Mouse (Mus musculus) embryonic facial prominence, embryonic 11.5 days (tissue): Measurements from ENCODE around the gene Syce1. TPM values are rescaled to one million over a fixed set of nuclear protein-coding genes. Genes with fewer than 3 reads are reported as not detected.

Source experiments
- ATAC-seq: fragments of 200-750 bp; cut with Nextera tagmentation; replicated peaks from 2 replicates; pipeline ENCODE4 v1.8.0; 2017; ENCODE audit warnings: low read depth; ENCODE audit not compliant: insufficient number of reproducible peaks, low FRiP score, low TSS enrichment
- DNase-seq: peaks from one replicate; pipeline ENCODE4 v3.0.0-alpha.2; 2015; ENCODE audit warnings: low spot score
- H3K27ac ChIP-seq: fragments of 300-500 bp; sonication (generic); replicated peaks from 2 replicates; pipeline ENCODE4 v1.5.1; 2014; ENCODE audit warnings: mild to moderate bottlenecking, low read depth, low read length, control low read depth
- H3K27me3 ChIP-seq: fragments of 300-500 bp; sonication (generic); 2 replicates; pipeline ENCODE4 v1.6.1; 2014; ENCODE audit warnings: mild to moderate bottlenecking, low read length, moderate library complexity, mixed read lengths; ENCODE audit not compliant: control insufficient read depth, insufficient read depth
- H3K36me3 ChIP-seq: fragments of 300-500 bp; sonication (generic); replicated peaks from 2 replicates; pipeline ENCODE4 v1.6.1; 2014; ENCODE audit warnings: low read depth, mild to moderate bottlenecking, low read length, moderate library complexity, mixed read lengths; ENCODE audit not compliant: control insufficient read depth, insufficient read depth
- H3K4me1 ChIP-seq: fragments of 300-500 bp; sonication (generic); 2 replicates; pipeline ENCODE4 v1.6.1; 2014; ENCODE audit warnings: low read length, mixed read lengths; ENCODE audit not compliant: control insufficient read depth, insufficient read depth
- H3K4me2 ChIP-seq: fragments of 300-500 bp; sonication (generic); 2 replicates; pipeline ENCODE4 v1.6.1; 2014; ENCODE audit warnings: low read depth, mild to moderate bottlenecking, control low read depth, low read length, moderate library complexity
- H3K4me3 ChIP-seq: fragments of 300-500 bp; sonication (generic); 2 replicates; pipeline ENCODE4 v1.5.1; 2014; ENCODE audit warnings: low read depth, low read length, control low read depth
- H3K9ac ChIP-seq: fragments of 300-500 bp; sonication (generic); replicated peaks from 2 replicates; pipeline ENCODE4 v1.6.1; 2014; ENCODE audit warnings: mild to moderate bottlenecking, control low read depth, low read length
- H3K9me3 ChIP-seq: fragments of 300-500 bp; sonication (generic); replicated peaks from 2 replicates; pipeline ENCODE4 v1.6.1; 2016; ENCODE audit warnings: mild to moderate bottlenecking, low read length, inconsistent platforms, mixed read lengths; ENCODE audit not compliant: control insufficient read depth
- WGBS: fragments of 180-500 bp; shearing (Covaris S2); extraction: QIAGEN DNeasy Blood & Tissue Kit; methylation state at CpG from one replicate; pipeline ENCODE4 v1.1.7; 2014; 5-methylcytosine and 5-hydroxymethylcytosine counted together
- polyA plus RNA-seq: library from polyadenylated mRNA; unstranded; fragments of >200 nt; fragmentation: Nextera tagmentation; extraction: Ambion mirVana; gene quantifications from 2 replicates; pipeline ENCODE4 v1.2.1, GENCODE M21; 2014

The Syce1 gene
- 0.14 and 0.38 TPM in 2 replicates for polyA plus RNA-seq

DNA sequence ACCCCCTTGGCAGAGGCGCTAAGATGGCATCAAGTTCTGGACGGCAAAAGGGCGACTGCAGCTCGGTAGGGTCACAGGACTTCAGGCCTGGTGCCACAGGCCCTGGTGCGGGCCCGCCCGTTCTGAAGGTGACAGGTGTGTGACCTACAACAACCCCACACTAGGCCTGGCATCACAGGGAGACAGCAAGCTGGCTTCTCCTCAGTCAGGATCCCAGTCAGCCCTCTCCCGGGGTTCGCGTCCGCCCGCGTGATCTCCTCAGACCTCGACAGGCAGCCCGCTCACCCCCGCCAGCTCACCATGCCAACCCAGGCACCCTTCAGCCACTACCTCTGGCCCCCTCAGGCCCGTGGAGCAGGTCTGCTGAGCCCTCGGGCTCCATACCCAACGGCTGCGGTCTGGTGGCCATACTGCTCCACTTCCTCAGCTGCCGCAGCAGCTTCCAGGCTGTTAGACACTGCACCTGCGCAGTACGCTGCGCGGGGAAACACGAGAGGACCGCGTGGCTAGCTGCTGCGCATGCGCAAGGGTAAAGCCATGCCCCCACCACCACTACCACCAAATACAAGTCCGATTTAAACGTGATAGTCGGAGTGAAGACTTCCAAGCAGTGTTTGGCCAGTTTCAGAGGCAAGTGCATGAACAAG is at the start of gene Syce1:
Gene Syce1, minus strand, starts transcription at position 447 of the 647 bp plus-strand sequence.
- no peaks in the 10 kb centered on the region for H3K27me3 ChIP-seq
- H3K9me3 ChIP-seq: no peaks in the 10 kb centered on the region
- H3K36me3 ChIP-seq: no peaks in the 10 kb centered on the region
- no peak for ATAC-seq
- DNase-seq: no peak
- H3K27ac ChIP-seq: no peak within 1 kb of the TSS
- 82% methylated on average over 32 of the region's 33 CpGs for WGBS
- no peak within 1 kb of the TSS for H3K4me3 ChIP-seq
- H3K4me1 ChIP-seq: no peaks in the 10 kb centered on the region
- no peak within 1 kb of the TSS for H3K9ac ChIP-seq
- no peak within 1 kb of the TSS for H3K4me2 ChIP-seq

- H3K4me1 ChIP-seq: no peaks in the 10 kb centered on the region
- H3K36me3 ChIP-seq: no peaks in the 10 kb centered on the region
- 87% methylated on average over 9 of the region's 9 CpGs for WGBS
- 0 out of 2 replicates have a peak, but pooled peaks cover 2% of the 10 kb centered on the region for H3K27me3 ChIP-seq
- ATAC-seq (no peak), DNase-seq (no peak)
- H3K9ac ChIP-seq: no peak overlapping the region
- no peak overlapping the region for H3K4me3 ChIP-seq
- no peak overlapping the region for H3K27ac ChIP-seq
- no peaks in the 10 kb centered on the region for H3K9me3 ChIP-seq
- no peak overlapping the region for H3K4me2 ChIP-seq
Observed at GRCm38 (mm10) chr7:140836243-140837115, 48.8 kb upstream of the Syce1 start.

GRCm38 (mm10) chr7:140835758-140836087 is 48.1 kb upstream of the Syce1 start:
- no peak overlapping the region for H3K27ac ChIP-seq
- 75% methylated on average over 2 of the region's 2 CpGs for WGBS
- no peak overlapping the region for H3K4me3 ChIP-seq
- ATAC-seq (no peak), DNase-seq (no peak)
- H3K4me1 ChIP-seq: no peaks in the 10 kb centered on the region
- H3K36me3 ChIP-seq: no peaks in the 10 kb centered on the region
- no peaks in the 10 kb centered on the region for H3K9me3 ChIP-seq
- no peak overlapping the region for H3K4me2 ChIP-seq
- no peaks in the 10 kb centered on the region for H3K27me3 ChIP-seq
- no peak overlapping the region for H3K9ac ChIP-seq

DNA sequence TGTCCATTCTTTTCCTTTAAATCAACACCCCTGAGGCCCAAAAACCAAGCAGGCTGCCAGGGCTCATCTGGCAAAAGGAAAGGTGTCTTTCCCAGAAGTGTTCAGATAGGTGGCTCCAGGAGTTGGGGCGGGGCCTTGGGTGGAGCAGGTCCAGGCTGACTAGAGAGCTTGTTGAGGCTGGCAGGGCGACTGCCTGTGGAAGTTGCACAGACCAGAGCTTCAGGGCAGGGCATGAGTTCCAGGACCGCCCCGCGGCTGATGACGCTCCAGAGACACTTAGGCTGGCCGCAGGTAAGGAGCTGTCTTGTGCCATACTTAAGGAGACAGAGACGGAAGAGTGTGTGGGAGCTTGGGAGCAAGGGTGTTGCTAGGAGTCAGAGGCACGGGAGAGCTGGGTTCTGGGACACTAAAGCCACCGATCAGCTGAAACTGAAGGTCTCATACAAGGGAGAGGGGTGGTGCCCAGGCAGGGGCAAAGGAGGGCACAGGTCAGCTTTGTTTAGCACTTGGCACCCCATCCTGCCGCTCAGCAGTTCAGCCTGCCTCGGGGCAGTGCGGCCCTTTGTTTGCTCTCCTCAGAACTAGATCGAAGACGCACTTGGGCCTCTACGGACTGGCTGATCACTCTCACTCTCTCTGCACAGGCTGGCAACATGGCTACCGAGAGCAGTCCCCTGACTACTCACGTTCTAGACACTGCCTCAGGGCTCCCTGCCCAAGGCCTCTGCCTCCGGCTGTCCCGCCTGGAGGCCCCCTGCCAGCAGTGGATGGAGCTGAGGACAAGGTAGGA is 47.5 kb upstream of the Syce1 start, which contains the start of gene Urah:
Gene Urah, plus strand, starts transcription at position 51 of the 790 bp plus-strand sequence.
- H3K36me3 ChIP-seq: no peaks in the 10 kb centered on the region
- H3K9ac ChIP-seq: no peak within 1 kb of the TSS
- no peaks in the 10 kb centered on the region for H3K9me3 ChIP-seq
- DNase-seq (peak; percentile 8), ATAC-seq (no peak; the same call in 1 of the 2 replicates)
- 40% methylated on average over 20 of the region's 20 CpGs for WGBS
- no peak within 1 kb of the TSS for H3K4me2 ChIP-seq
- H3K27ac ChIP-seq: no peak within 1 kb of the TSS
- H3K27me3 ChIP-seq: no peaks in the 10 kb centered on the region
- no peaks in the 10 kb centered on the region for H3K4me1 ChIP-seq
- H3K4me3 ChIP-seq: no peak within 1 kb of the TSS

DNA sequence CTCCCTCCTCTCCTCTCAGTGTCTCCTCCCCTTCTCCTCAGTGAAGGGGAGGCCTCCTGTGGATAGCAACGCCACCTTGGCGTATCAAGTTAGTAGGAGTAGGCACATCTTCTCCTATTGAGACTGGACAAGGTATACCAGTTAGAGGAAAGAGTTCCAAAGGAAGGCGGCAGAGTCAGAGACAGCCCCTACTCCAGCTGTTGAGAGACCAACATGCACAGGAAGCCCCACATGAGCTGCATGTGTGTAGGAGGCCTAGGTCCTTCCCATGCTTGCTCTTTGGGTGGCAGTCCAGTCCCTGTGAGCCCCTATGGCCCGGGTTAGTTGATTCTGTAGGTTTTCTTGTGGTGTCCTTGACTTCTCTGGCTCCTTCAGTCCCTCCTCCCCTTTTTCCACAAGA is 45.7 kb upstream of the Syce1 start:
- Histone ChIP-seq H3K9ac (no peak overlapping the region), H3K36me3 (no peaks in the 10 kb centered on the region), H3K4me3 (no peak overlapping the region), H3K27me3 (no peaks in the 10 kb centered on the region), H3K4me1 (no peaks in the 10 kb centered on the region), H3K9me3 (no peaks in the 10 kb centered on the region), H3K27ac (no peak overlapping the region), H3K4me2 (no peak overlapping the region)
- no peak for DNase-seq
- WGBS: 86% methylated on average over 4 of the region's 4 CpGs
- no peak for ATAC-seq

- ATAC-seq: no peak
- H3K4me3 ChIP-seq: no peak overlapping the region
- no peak overlapping the region for H3K27ac ChIP-seq
- 69% methylated on average over 6 of the region's 6 CpGs for WGBS
- H3K4me1 ChIP-seq: no peaks in the 10 kb centered on the region
- no peaks in the 10 kb centered on the region for H3K36me3 ChIP-seq
- H3K9me3 ChIP-seq: no peaks in the 10 kb centered on the region
- no peak for DNase-seq
- no peak overlapping the region for H3K9ac ChIP-seq
- no peak overlapping the region for H3K4me2 ChIP-seq
- H3K27me3 ChIP-seq: no peaks in the 10 kb centered on the region
Observed at GRCm38 (mm10) chr7:140831447-140831846, 43.8 kb upstream of the Syce1 start.

- Histone ChIP-seq H3K4me2 (no peak overlapping the region), H3K4me3 (no peak overlapping the region), H3K4me1 (no peaks in the 10 kb centered on the region), H3K36me3 (no peaks in the 10 kb centered on the region), H3K9me3 (no peaks in the 10 kb centered on the region), H3K9ac (no peak overlapping the region), H3K27ac (no peak overlapping the region), H3K27me3 (no peaks in the 10 kb centered on the region)
- DNase-seq (peak; percentile 45), ATAC-seq (no peak)
- WGBS: 38% methylated on average over 8 of the region's 8 CpGs
Observed at GRCm38 (mm10) chr7:140828171-140828881, 40.7 kb upstream of the Syce1 start.
